In the genomic region with DNA sequence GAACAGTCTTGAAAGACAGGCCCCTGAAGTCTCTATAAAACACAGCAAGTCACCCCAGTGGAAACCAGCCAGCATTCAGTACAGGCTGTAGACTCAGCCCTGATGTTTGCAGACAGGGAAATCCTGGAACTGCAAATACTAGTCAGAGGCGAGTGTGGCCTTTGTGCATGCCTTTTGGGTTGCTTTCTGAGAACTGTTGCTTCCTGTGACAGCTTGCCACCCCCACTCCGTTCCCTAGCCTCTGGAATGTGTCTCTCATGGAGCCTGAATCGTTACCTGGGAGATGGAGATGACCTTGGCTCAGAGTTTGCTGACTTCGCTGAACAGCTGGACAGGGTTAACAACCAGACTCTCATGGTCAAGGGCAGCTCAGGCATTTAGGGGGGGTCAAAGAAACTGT, we compare ENCODE assay signal across 14 mouse cellular contexts.
DNase-seq lines count a peak whose midpoint lies in the region; ATAC-seq and TF ChIP-seq lines count a peak whose summit lies in the region.
"Had no signal": no experiment of that assay in that cellular context is flagged by ENCODE, and none has a peak within 500 bp of the region (broad histone marks: within the 10 kb centered on the region; RNA-seq: fewer than 3 reads in every experiment).

No protein-coding gene starts in this region.

- H3K27me3 ChIP-seq in hindbrain, embryonic 10.5 days (ENCODE audit: insufficient read depth, poor library complexity, severe bottlenecking), result no peaks in the 10 kb centered on the region
- no peaks in the 10 kb centered on the region for H3K27me3 ChIP-seq in hindbrain, postnatal 0 days (ENCODE audit: insufficient read depth, low read length)
- no peaks in the 10 kb centered on the region for H3K27me3 ChIP-seq in midbrain, embryonic 13.5 days
- no peaks in the 10 kb centered on the region for H3K27me3 ChIP-seq in midbrain, embryonic 14.5 days (ENCODE audit: control insufficient read depth, insufficient read depth, low read length)
- H3K27me3 ChIP-seq in hindbrain, embryonic 16.5 days (replicated peaks; ENCODE audit: control insufficient read depth, insufficient read depth, low read length), result no peaks in the 10 kb centered on the region
- no peaks in the 10 kb centered on the region for H3K27me3 ChIP-seq in midbrain, postnatal 0 days (ENCODE audit: insufficient read depth, low read length)
- H3K27me3 ChIP-seq: heart, embryonic 12.5 days; limb, embryonic 15.5 days had no signal

- TF ChIP-seq CTCF in hindbrain, postnatal 0 days (IDR thresholded peaks at IDR 0.05; ENCODE audit: low read depth), result no peak
- no peak for TF ChIP-seq CTCF in midbrain, postnatal 0 days (IDR thresholded peaks at IDR 0.05)

- H3K4me1 ChIP-seq in hindbrain, embryonic 10.5 days (replicated peaks), result peaks cover 6% of the 10 kb centered on the region; the same call in 1 of the 2 replicates
- no peaks in the 10 kb centered on the region for H3K4me1 ChIP-seq in hindbrain, postnatal 0 days (ENCODE audit: insufficient read depth, low read length)
- no peaks in the 10 kb centered on the region for H3K4me1 ChIP-seq in midbrain, embryonic 13.5 days (replicated peaks)
- H3K4me1 ChIP-seq in midbrain, embryonic 14.5 days (ENCODE audit: control insufficient read depth, insufficient read depth, low read length), result no peaks in the 10 kb centered on the region
- no peaks in the 10 kb centered on the region for H3K4me1 ChIP-seq in hindbrain, embryonic 16.5 days (ENCODE audit: control insufficient read depth, insufficient read depth, low read depth, low read length)
- H3K4me1 ChIP-seq in midbrain, postnatal 0 days (ENCODE audit: insufficient read depth, low read length), result no peaks in the 10 kb centered on the region
- H3K4me1 ChIP-seq: heart, embryonic 12.5 days; limb, embryonic 15.5 days had no signal

- no peak overlapping the region for H3K9ac ChIP-seq in hindbrain, postnatal 0 days (replicated peaks; ENCODE audit: low read length)
- H3K9ac ChIP-seq in midbrain, embryonic 13.5 days (replicated peaks), result no peak overlapping the region
- H3K9ac ChIP-seq in midbrain, embryonic 14.5 days (replicated peaks; ENCODE audit: low read length), result no peak overlapping the region
- no peak overlapping the region for H3K9ac ChIP-seq in hindbrain, embryonic 16.5 days (ENCODE audit: low read depth, low read length)
- H3K9ac ChIP-seq in midbrain, postnatal 0 days (replicated peaks; ENCODE audit: low read length, poor library complexity, severe bottlenecking), result no peak overlapping the region
- H3K9ac ChIP-seq: heart, embryonic 12.5 days; limb, embryonic 15.5 days had no signal

- ATAC-seq in hindbrain, postnatal 0 days, result no peak
- 0 out of 2 replicates have a peak, but pooled peaks have one; percentile 24 for ATAC-seq in midbrain, embryonic 13.5 days
- no peak for ATAC-seq in midbrain, embryonic 14.5 days (ENCODE audit: low FRiP score, low TSS enrichment)
- peak; percentile 71 for ATAC-seq in hindbrain, embryonic 16.5 days
- no peak for ATAC-seq in midbrain, postnatal 0 days (ENCODE audit: low FRiP score)
- ATAC-seq: forebrain, embryonic 14.5 days had no signal

- no peak overlapping the region for H3K4me2 ChIP-seq in hindbrain, postnatal 0 days (ENCODE audit: low read depth, low read length)
- H3K4me2 ChIP-seq in midbrain, embryonic 13.5 days (replicated peaks), result no peak overlapping the region
- no peak overlapping the region for H3K4me2 ChIP-seq in midbrain, embryonic 14.5 days (ENCODE audit: low read length)
- no peak overlapping the region for H3K4me2 ChIP-seq in hindbrain, embryonic 16.5 days (ENCODE audit: low read length)
- no peak overlapping the region for H3K4me2 ChIP-seq in midbrain, postnatal 0 days (ENCODE audit: low read depth, low read length, poor library complexity, severe bottlenecking)
- H3K4me2 ChIP-seq: heart, embryonic 12.5 days; limb, embryonic 15.5 days had no signal

- no peaks in the 10 kb centered on the region for H3K36me3 ChIP-seq in hindbrain, embryonic 10.5 days
- no peaks in the 10 kb centered on the region for H3K36me3 ChIP-seq in hindbrain, postnatal 0 days (ENCODE audit: insufficient read depth, low read length)
- no peaks in the 10 kb centered on the region for H3K36me3 ChIP-seq in midbrain, embryonic 13.5 days
- H3K36me3 ChIP-seq in midbrain, embryonic 14.5 days (ENCODE audit: control insufficient read depth, insufficient read depth, low read length), result no peaks in the 10 kb centered on the region
- H3K36me3 ChIP-seq in hindbrain, embryonic 16.5 days (ENCODE audit: control insufficient read depth, insufficient read depth, low read length), result no peaks in the 10 kb centered on the region
- H3K36me3 ChIP-seq in midbrain, postnatal 0 days (ENCODE audit: insufficient read depth, low read length), result no peaks in the 10 kb centered on the region
- H3K36me3 ChIP-seq: heart, embryonic 12.5 days; limb, embryonic 15.5 days had no signal

- no peak overlapping the region for H3K27ac ChIP-seq in hindbrain, embryonic 10.5 days
- no peak overlapping the region for H3K27ac ChIP-seq in hindbrain, postnatal 0 days
- H3K27ac ChIP-seq in midbrain, embryonic 13.5 days, result no peak overlapping the region
- H3K27ac ChIP-seq in midbrain, embryonic 14.5 days (replicated peaks; ENCODE audit: low read depth, low read length), result no peak overlapping the region
- H3K27ac ChIP-seq in hindbrain, embryonic 16.5 days (ENCODE audit: low read depth, low read length), result no peak overlapping the region
- H3K27ac ChIP-seq in midbrain, postnatal 0 days (ENCODE audit: low read depth, low read length), result no peak overlapping the region
- H3K27ac ChIP-seq: limb, embryonic 15.5 days had no signal

- H3K9me3 ChIP-seq in hindbrain, embryonic 10.5 days, result no peaks in the 10 kb centered on the region
- no peaks in the 10 kb centered on the region for H3K9me3 ChIP-seq in hindbrain, postnatal 0 days (ENCODE audit: low read length)
- no peaks in the 10 kb centered on the region for H3K9me3 ChIP-seq in midbrain, embryonic 13.5 days
- H3K9me3 ChIP-seq in midbrain, embryonic 14.5 days (ENCODE audit: control insufficient read depth, low read length), result no peaks in the 10 kb centered on the region
- H3K9me3 ChIP-seq in hindbrain, embryonic 16.5 days (ENCODE audit: control insufficient read depth, low read length), result no peaks in the 10 kb centered on the region
- no peaks in the 10 kb centered on the region for H3K9me3 ChIP-seq in midbrain, postnatal 0 days (ENCODE audit: low read length)
- H3K9me3 ChIP-seq: heart, embryonic 12.5 days; limb, embryonic 15.5 days; megakaryocyte, embryonic 14.5 days had no signal

- DNase-seq in hindbrain, embryonic 10.5 days (ENCODE audit: low spot score), result peak; percentile 17
- DNase-seq in hindbrain, postnatal 0 days (ENCODE audit: low spot score), result no peak
- no peak for DNase-seq in midbrain, embryonic 14.5 days
- peak; percentile 19 for DNase-seq in midbrain, postnatal 0 days (ENCODE audit: low spot score)
- no peak for DNase-seq in cerebellum, adult 9-10 months
- no peak for DNase-seq in ovary, postnatal 14 days (ENCODE audit: low spot score)
- DNase-seq: cerebellum, adult 18-20 months; thymus, postnatal 25 days had no signal

- WGBS in hindbrain, embryonic 10.5 days, result 42% methylated on average over 4 of the region's 4 CpGs
- WGBS in hindbrain, postnatal 0 days, result 34% methylated on average over 4 of the region's 4 CpGs
- 47% methylated on average over 4 of the region's 4 CpGs for WGBS in midbrain, embryonic 13.5 days
- 46% methylated on average over 4 of the region's 4 CpGs for WGBS in midbrain, embryonic 14.5 days
- 38% methylated on average over 4 of the region's 4 CpGs for WGBS in hindbrain, embryonic 16.5 days
- WGBS in midbrain, postnatal 0 days, result 49% methylated on average over 4 of the region's 4 CpGs

- H3K4me3 ChIP-seq in hindbrain, embryonic 10.5 days, result no peak overlapping the region
- H3K4me3 ChIP-seq in hindbrain, postnatal 0 days (ENCODE audit: low read length), result no peak overlapping the region
- no peak overlapping the region for H3K4me3 ChIP-seq in midbrain, embryonic 13.5 days (replicated peaks)
- H3K4me3 ChIP-seq in midbrain, embryonic 14.5 days (replicated peaks; ENCODE audit: low read depth, low read length), result no peak overlapping the region
- no peak overlapping the region for H3K4me3 ChIP-seq in hindbrain, embryonic 16.5 days (ENCODE audit: low read length)
- no peak overlapping the region for H3K4me3 ChIP-seq in midbrain, postnatal 0 days (ENCODE audit: low read depth, low read length)
- H3K4me3 ChIP-seq: heart, embryonic 12.5 days; limb, embryonic 15.5 days; megakaryocyte, embryonic 14.5 days had no signal

Comparison
In these comparisons a context has a peak if more than half of its experiments do, and no peak if none do; other contexts are left out.
1. DNase-seq: peak in hindbrain, embryonic 10.5 days (single experiment) and midbrain, postnatal 0 days (single experiment); none in hindbrain, postnatal 0 days (single experiment), midbrain, embryonic 14.5 days (single experiment), cerebellum, adult 9-10 months (single experiment) and ovary, postnatal 14 days (single experiment).
2. ATAC-seq: peak in midbrain, embryonic 13.5 days (single experiment) and hindbrain, embryonic 16.5 days (single experiment); none in hindbrain, postnatal 0 days (single experiment), midbrain, embryonic 14.5 days (single experiment) and midbrain, postnatal 0 days (single experiment).